Mouse (Mus musculus) midbrain, embryonic 10.5 days (tissue): ENCODE measurements around the gene Endog. TPM values are rescaled to one million over a fixed set of nuclear protein-coding genes. Genes with fewer than 3 reads are reported as not detected.

Experiments
- DNase-seq: peaks from one replicate; pipeline ENCODE4 v3.0.0-alpha.2; 2017; ENCODE audit warnings: low spot score
- H3K27ac ChIP-seq: fragments of 300-500 bp; sonication (generic); replicated peaks from 2 replicates; pipeline ENCODE4 v1.5.1; 2016; ENCODE audit warnings: mild to moderate bottlenecking
- H3K27me3 ChIP-seq: fragments of 300-500 bp; sonication (generic); 2 replicates; pipeline ENCODE4 v1.6.1; 2016; ENCODE audit warnings: low read depth, mild to moderate bottlenecking; ENCODE audit not compliant: poor library complexity, severe bottlenecking
- H3K36me3 ChIP-seq: fragments of 300-500 bp; sonication (generic); 2 replicates; pipeline ENCODE4 v1.6.1; 2016; ENCODE audit warnings: mild to moderate bottlenecking, moderate library complexity
- H3K4me1 ChIP-seq: fragments of 300-500 bp; sonication (generic); 2 replicates; pipeline ENCODE4 v1.6.1; 2016
- H3K4me3 ChIP-seq: fragments of 300-500 bp; sonication (generic); 2 replicates; pipeline ENCODE4 v1.5.1; 2016; ENCODE audit warnings: mild to moderate bottlenecking, moderate library complexity
- H3K9me3 ChIP-seq: fragments of 300-500 bp; sonication (generic); replicated peaks from 2 replicates; pipeline ENCODE4 v1.6.1; 2016; ENCODE audit warnings: mild to moderate bottlenecking
- WGBS: fragments of 180-500 bp; shearing (Covaris S2); methylation state at CpG from one replicate; pipeline ENCODE4 v1.1.7; 2016; 5-methylcytosine and 5-hydroxymethylcytosine counted together
- polyA plus RNA-seq: library from polyadenylated mRNA; unstranded; fragments of >200 nt; fragmentation: Nextera tagmentation; extraction: Ambion mirVana; gene quantifications from 2 replicates; pipeline ENCODE4 v1.2.1, GENCODE M21; 2016

Endog gene
- polyA plus RNA-seq, 1 experiment from 2014 or later: 18.6 TPM

DNA sequence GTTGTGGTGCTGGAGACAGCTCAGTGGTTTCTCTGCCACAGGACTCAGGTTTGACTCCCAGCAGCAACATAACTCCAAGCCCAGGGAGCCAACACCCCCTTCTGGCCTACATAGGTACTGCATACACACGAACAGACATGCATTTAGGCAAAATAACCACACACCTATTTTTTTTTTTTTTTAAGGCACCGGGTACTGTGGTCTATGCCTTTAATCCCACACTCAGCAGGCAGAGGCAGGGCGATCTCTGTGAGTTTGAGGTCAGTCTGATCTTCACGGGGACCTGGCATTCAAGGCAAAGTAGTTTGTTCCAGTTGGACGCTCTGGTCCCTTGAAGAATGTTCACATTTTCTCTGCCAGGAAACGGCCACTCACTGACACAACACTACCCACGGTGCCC is 32.1 kb downstream of the Endog start:
- Histone ChIP-seq H3K4me3 (no peak overlapping the region), H3K36me3 (no peaks in the 10 kb centered on the region), H3K27ac (no peak overlapping the region), H3K9me3 (no peaks in the 10 kb centered on the region), H3K4me1 (peaks cover 19% of the 10 kb centered on the region), H3K27me3 (no peaks in the 10 kb centered on the region)
- 70% methylated on average over 7 of the region's 7 CpGs for WGBS
- no peak for DNase-seq

DNA sequence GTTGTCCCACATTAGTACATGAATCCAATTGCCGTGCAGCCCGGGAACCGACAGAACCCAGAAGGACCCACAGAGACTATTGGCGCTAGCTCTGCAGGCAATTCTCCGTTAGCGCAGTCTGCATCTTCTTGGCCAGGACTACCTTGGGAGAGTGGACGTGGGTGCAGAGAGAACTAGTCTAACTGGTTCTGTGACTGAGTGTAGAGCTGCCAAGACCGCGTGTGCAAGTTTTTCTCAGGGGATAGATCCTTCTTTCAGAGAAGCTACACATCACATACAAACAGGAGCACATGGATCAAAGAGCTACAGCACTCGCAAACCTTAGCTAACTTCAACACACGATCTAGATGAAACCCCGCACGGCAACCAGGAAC is 33.9 kb downstream of the Endog start:
- H3K4me3 ChIP-seq: peak overlapping the region; percentile 82
- 5% methylated on average over 13 of the region's 13 CpGs for WGBS

GRCm38 (mm10) chr2:30205629-30206357 is 34.5 kb downstream of the Endog start, which contains the start of gene Kyat1:
Gene Kyat1 (minus strand): TSS chr2:30205847.
- H3K4me1 ChIP-seq: peaks cover 19% of the 10 kb centered on the region
- WGBS: under 1% methylated on average over 44 of the region's 44 CpGs
- H3K27me3 ChIP-seq: no peaks in the 10 kb centered on the region
- DNase-seq: peak; percentile 95
- H3K4me3 ChIP-seq: peak within 1 kb of the TSS; percentile 82
- no peaks in the 10 kb centered on the region for H3K9me3 ChIP-seq
- H3K36me3 ChIP-seq: no peaks in the 10 kb centered on the region
- H3K27ac ChIP-seq: peak within 1 kb of the TSS; percentile 78

More for the DNA sequence above, 33.9 kb downstream of the Endog start:
- no peaks in the 10 kb centered on the region for H3K9me3 ChIP-seq
- peaks cover 19% of the 10 kb centered on the region for H3K4me1 ChIP-seq
- DNase-seq: no peak
- no peaks in the 10 kb centered on the region for H3K27me3 ChIP-seq
- H3K27ac ChIP-seq: peak overlapping the region; percentile 78
- no peaks in the 10 kb centered on the region for H3K36me3 ChIP-seq

- H3K36me3 ChIP-seq: no peaks in the 10 kb centered on the region
- WGBS: 79% methylated on average over 4 of the region's 4 CpGs
- no peak for DNase-seq
- H3K9me3 ChIP-seq: no peaks in the 10 kb centered on the region
- no peak overlapping the region for H3K27ac ChIP-seq
- peaks cover 19% of the 10 kb centered on the region for H3K4me1 ChIP-seq
- no peak overlapping the region; the same call in 1 of the 2 replicates for H3K4me3 ChIP-seq
- no peaks in the 10 kb centered on the region for H3K27me3 ChIP-seq
These were observed 36.1 kb downstream of the Endog start for GRCm38 (mm10) chr2:30207401-30207800.

GRCm38 (mm10) chr2:30207886-30208285 is 36.6 kb downstream of the Endog start:
- H3K27me3 ChIP-seq: no peaks in the 10 kb centered on the region
- no peaks in the 10 kb centered on the region for H3K9me3 ChIP-seq
- no peak overlapping the region for H3K4me3 ChIP-seq
- H3K4me1 ChIP-seq: peaks cover 19% of the 10 kb centered on the region
- no peaks in the 10 kb centered on the region for H3K36me3 ChIP-seq
- 82% methylated on average over 5 of the region's 5 CpGs for WGBS
- DNase-seq: no peak
- H3K27ac ChIP-seq: no peak overlapping the region

GRCm38 (mm10) chr2:30211408-30212168 is 40.3 kb downstream of the Endog start:
- Histone ChIP-seq H3K9me3 (no peaks in the 10 kb centered on the region), H3K27me3 (no peaks in the 10 kb centered on the region), H3K4me3 (no peak overlapping the region), H3K27ac (no peak overlapping the region), H3K36me3 (no peaks in the 10 kb centered on the region), H3K4me1 (peaks cover 5% of the 10 kb centered on the region)
- no peak for DNase-seq
- 70% methylated on average over 6 of the region's 6 CpGs for WGBS

DNA sequence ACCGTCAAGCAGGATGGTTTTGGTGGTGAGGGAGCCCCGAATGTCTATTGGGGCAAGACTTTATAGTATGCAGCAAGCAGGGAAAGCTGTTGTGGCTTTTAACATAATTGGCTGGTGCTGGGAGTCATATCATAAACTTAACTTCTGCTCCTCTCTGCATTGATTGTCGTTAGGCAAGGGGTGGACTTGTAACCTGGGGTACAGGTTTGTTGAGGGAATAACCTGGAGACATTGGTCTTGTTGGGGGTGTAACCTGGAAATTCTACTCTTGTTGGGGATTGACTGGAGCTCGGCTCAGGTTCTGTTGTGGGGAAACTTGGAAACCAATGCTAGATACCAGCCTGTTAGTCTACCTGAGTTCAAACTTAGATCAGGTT is 40.9 kb downstream of the Endog start:
- Histone ChIP-seq H3K27ac (no peak overlapping the region), H3K27me3 (no peaks in the 10 kb centered on the region), H3K9me3 (no peaks in the 10 kb centered on the region), H3K4me3 (no peak overlapping the region), H3K36me3 (no peaks in the 10 kb centered on the region), H3K4me1 (no peaks in the 10 kb centered on the region)
- WGBS: 81% methylated on average over 4 of the region's 4 CpGs
- DNase-seq: no peak

DNA sequence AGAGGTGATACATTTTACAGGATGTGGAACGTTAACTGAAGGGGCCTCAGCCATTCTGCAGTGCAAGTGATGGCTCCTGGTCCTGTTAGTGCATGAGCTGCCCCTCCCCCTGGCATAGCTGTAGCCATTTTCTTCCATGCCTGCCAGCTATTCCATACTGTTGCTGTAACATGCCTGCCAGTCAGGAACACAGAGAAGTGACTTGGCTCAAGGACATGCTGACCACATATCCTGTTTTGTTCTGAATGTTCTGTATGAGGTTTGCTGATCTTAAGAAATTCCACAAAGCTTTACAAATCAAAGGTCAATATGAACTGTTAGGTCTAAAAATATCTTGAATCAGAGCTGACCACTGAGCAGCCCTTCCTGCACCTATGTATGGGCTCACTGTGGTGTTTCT is 41.7 kb downstream of the Endog start:
- Histone ChIP-seq H3K27me3 (no peaks in the 10 kb centered on the region), H3K4me1 (no peaks in the 10 kb centered on the region), H3K36me3 (no peaks in the 10 kb centered on the region), H3K27ac (no peak overlapping the region), H3K4me3 (no peak overlapping the region), H3K9me3 (no peaks in the 10 kb centered on the region)
- no peak for DNase-seq
- 86% methylated on average over 1 of the region's 1 CpGs for WGBS

- no peaks in the 10 kb centered on the region for H3K36me3 ChIP-seq
- WGBS: 92% methylated on average over 3 of the region's 3 CpGs
- no peaks in the 10 kb centered on the region for H3K27me3 ChIP-seq
- H3K4me3 ChIP-seq: no peak overlapping the region
- H3K9me3 ChIP-seq: no peaks in the 10 kb centered on the region
- no peak overlapping the region for H3K27ac ChIP-seq
- no peaks in the 10 kb centered on the region for H3K4me1 ChIP-seq
- DNase-seq: no peak
These were observed 43.5 kb downstream of the Endog start for GRCm38 (mm10) chr2:30214745-30215144.

DNA sequence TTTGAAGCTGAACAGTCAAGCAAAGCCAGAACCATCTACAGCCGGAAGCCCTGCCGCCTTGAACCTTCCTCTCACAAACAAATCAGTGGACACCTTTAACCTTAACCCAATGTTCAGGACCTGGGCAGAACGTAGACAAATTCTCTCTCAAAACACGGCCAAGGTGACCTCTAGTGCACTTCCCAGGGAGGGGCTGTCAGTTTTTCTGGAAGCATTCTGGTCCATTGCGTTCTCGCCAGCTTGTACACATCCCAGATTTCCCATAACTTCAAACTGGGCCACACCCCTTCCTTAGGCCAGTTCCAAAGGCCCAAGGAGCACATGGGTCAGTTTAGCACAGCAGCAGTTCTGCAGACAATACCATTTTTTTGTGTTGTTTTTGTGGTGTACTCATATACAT is 44.2 kb downstream of the Endog start:
- WGBS: 85% methylated on average over 6 of the region's 6 CpGs
- Histone ChIP-seq H3K27ac (no peak overlapping the region), H3K9me3 (no peaks in the 10 kb centered on the region), H3K4me1 (no peaks in the 10 kb centered on the region), H3K27me3 (no peaks in the 10 kb centered on the region), H3K4me3 (no peak overlapping the region), H3K36me3 (no peaks in the 10 kb centered on the region)
- DNase-seq: no peak

DNA sequence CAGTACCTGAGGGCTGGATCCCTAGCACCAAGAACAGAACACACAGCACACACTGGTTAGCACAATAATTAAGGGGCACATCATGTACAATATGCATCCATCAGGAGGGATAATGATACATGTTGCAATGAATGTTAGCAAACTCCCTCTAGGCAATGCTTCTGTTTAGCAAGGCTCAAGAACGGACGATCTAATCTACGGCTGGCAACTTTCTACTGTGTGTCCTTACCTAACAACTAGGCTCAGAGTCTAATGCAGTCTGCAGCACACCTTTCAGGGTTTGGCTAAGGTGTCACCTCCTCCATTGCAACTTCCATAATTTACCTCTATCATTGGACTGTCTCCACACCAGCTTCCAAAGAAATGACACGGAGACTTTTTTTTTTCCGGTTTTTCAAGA is 45.0 kb downstream of the Endog start:
- no peak for DNase-seq
- H3K27ac ChIP-seq: no peak overlapping the region
- 95% methylated on average over 5 of the region's 5 CpGs for WGBS
- no peak overlapping the region for H3K4me3 ChIP-seq
- H3K36me3 ChIP-seq: no peaks in the 10 kb centered on the region
- no peaks in the 10 kb centered on the region for H3K27me3 ChIP-seq
- no peaks in the 10 kb centered on the region for H3K9me3 ChIP-seq
- no peaks in the 10 kb centered on the region for H3K4me1 ChIP-seq
